In the genomic region with DNA sequence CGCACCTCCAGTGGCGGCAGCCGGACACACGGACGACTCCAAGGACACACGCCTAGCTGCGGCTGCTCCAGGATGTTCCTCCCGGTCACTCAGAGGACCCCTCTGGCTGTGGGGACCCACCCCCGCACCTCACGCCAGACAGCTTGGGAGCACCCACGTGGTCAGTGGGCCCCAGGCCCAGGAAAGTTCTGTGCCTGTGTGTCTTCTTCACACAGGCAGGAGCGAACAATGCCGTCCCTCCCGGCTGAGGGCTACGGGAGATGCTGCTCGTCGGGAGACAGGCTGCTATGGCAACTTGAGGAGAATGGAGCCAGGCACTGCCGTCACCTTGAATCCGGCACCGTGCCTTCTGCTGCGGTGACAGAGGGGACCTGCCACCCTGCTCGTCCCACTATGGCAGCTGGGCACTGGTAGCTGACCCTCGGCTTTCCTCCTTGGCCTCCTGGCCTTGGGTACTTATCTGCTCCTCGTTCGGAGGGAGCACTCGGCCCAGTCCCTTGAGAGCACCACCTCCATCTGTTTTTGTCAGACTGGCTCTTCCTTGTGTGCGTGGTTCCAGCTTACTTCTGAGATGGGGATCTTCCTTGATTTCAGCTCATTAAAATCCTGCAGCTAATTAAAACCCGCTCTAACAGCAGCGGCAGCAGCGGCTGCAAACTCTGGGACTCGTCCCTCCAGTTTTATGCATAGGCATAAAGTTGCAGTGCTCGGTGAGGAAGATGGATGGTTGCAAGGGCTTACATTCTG, we compare ENCODE assay signal across 11 mouse cellular contexts. TPM values are rescaled to one million over a fixed set of nuclear protein-coding genes. Genes with fewer than 3 reads are reported as not detected.
A peak's percentile ranks its signal among the peaks of the same experiment; 100 is the strongest.
DNase-seq lines count a peak whose midpoint lies in the region; ATAC-seq lines count a peak whose summit lies in the region.
"Had no signal": no experiment of that assay in that cellular context is flagged by ENCODE, and none has a peak within 500 bp of the region (broad histone marks: within the 10 kb centered on the region; RNA-seq: fewer than 3 reads in every experiment).

No protein-coding gene starts in this region.

- H3K9me3 ChIP-seq in forebrain, embryonic 13.5 days (replicated peaks), result peaks cover 6% of the 10 kb centered on the region
- peaks cover 4% of the 10 kb centered on the region; the same call in 1 of the 2 replicates for H3K9me3 ChIP-seq in midbrain, embryonic 14.5 days (ENCODE audit: control insufficient read depth, low read length)
- H3K9me3 ChIP-seq: limb, embryonic 15.5 days; stomach, embryonic 15.5 days had no signal

- H3K9ac ChIP-seq in forebrain, embryonic 13.5 days, result no peak overlapping the region
- no peak overlapping the region for H3K9ac ChIP-seq in midbrain, embryonic 14.5 days (replicated peaks; ENCODE audit: low read length)
- H3K9ac ChIP-seq: limb, embryonic 15.5 days; stomach, embryonic 15.5 days had no signal

- H3K27ac ChIP-seq in forebrain, embryonic 13.5 days, result peak overlapping the region; percentile 66
- peak overlapping the region; percentile 58 for H3K27ac ChIP-seq in midbrain, embryonic 14.5 days (replicated peaks; ENCODE audit: low read depth, low read length)
- H3K27ac ChIP-seq: limb, embryonic 15.5 days; stomach, embryonic 15.5 days had no signal

- ATAC-seq in forebrain, embryonic 13.5 days, result peak; percentile 46
- no peak for ATAC-seq in midbrain, embryonic 14.5 days (ENCODE audit: low FRiP score, low TSS enrichment)

- DNase-seq in embryo, embryonic 10 days (ENCODE audit: low spot score), result peak; percentile 35
- no peak for DNase-seq in embryo, embryonic 10.5 days (ENCODE audit: low spot score)
- DNase-seq in lung, postnatal 10 days, result peak; percentile 13
- DNase-seq in lung, postnatal 25 days (ENCODE audit: low spot score), result no peak
- DNase-seq in midbrain, embryonic 14.5 days, result peak; percentile 65
- DNase-seq in thymus, adult 18-20 months, result no peak
- no peak for DNase-seq in spleen, postnatal 10 days (ENCODE audit: low spot score in 2 of 2)
- DNase-seq: kidney, adult 8-10 months had no signal

- no peak overlapping the region for H3K4me3 ChIP-seq in forebrain, embryonic 13.5 days
- no peak overlapping the region for H3K4me3 ChIP-seq in midbrain, embryonic 14.5 days (replicated peaks; ENCODE audit: low read depth, low read length)
- H3K4me3 ChIP-seq: limb, embryonic 15.5 days; stomach, embryonic 15.5 days had no signal

- H3K36me3 ChIP-seq in forebrain, embryonic 13.5 days (ENCODE audit: poor library complexity, severe bottlenecking), result no peaks in the 10 kb centered on the region
- H3K36me3 ChIP-seq in midbrain, embryonic 14.5 days (ENCODE audit: control insufficient read depth, insufficient read depth, low read length), result no peaks in the 10 kb centered on the region
- H3K36me3 ChIP-seq: limb, embryonic 15.5 days; stomach, embryonic 15.5 days had no signal

- no peaks in the 10 kb centered on the region for H3K27me3 ChIP-seq in forebrain, embryonic 13.5 days
- no peaks in the 10 kb centered on the region for H3K27me3 ChIP-seq in midbrain, embryonic 14.5 days (ENCODE audit: control insufficient read depth, insufficient read depth, low read length)
- H3K27me3 ChIP-seq: stomach, embryonic 15.5 days had no signal

- peak overlapping the region; percentile 40 for H3K4me2 ChIP-seq in forebrain, embryonic 13.5 days
- peak overlapping the region; percentile 32 for H3K4me2 ChIP-seq in midbrain, embryonic 14.5 days (ENCODE audit: low read length)
- H3K4me2 ChIP-seq: limb, embryonic 15.5 days; stomach, embryonic 15.5 days had no signal

- 49% methylated on average over 32 of the region's 32 CpGs for WGBS in forebrain, embryonic 13.5 days
- 47% methylated on average over 32 of the region's 32 CpGs for WGBS in midbrain, embryonic 14.5 days

- peaks cover 31% of the 10 kb centered on the region for H3K4me1 ChIP-seq in forebrain, embryonic 13.5 days
- peaks cover 22% of the 10 kb centered on the region; the same call in 1 of the 2 replicates for H3K4me1 ChIP-seq in midbrain, embryonic 14.5 days (ENCODE audit: control insufficient read depth, insufficient read depth, low read length)

RNA-seq across cellular contexts. Expression of a gene that starts 59.2 kb away (rescaled TPM):
- polyA plus RNA-seq in forebrain, embryonic 13.5 days (2015; fragmentation: Nextera tagmentation; extraction: Ambion mirVana), result 9.7 and 16.4 TPM in 2 replicates
- 14.7 and 14.9 TPM in 2 replicates for polyA plus RNA-seq in midbrain, embryonic 14.5 days (2014; fragmentation: Nextera tagmentation; extraction: Ambion mirVana)

Comparison
In these comparisons a context has a peak if more than half of its experiments do, and no peak if none do; other contexts are left out.
1. DNase-seq: peak in embryo, embryonic 10 days (single experiment), lung, postnatal 10 days (single experiment) and midbrain, embryonic 14.5 days (single experiment); none in embryo, embryonic 10.5 days (single experiment), lung, postnatal 25 days (single experiment), thymus, adult 18-20 months (0 of 2) and spleen, postnatal 10 days (0 of 2).